Mouse (Mus musculus) mature B cell (primary cell): Measurements from ENCODE around the gene Sh3pxd2a.

Experiments
- in situ Hi-C: fragments of 300-500 bp; cut with MboI; formaldehyde crosslinking; loops from 2 replicates; pipeline ENCODE4 v1.14.3; 2019

Sh3pxd2a gene

DNA sequence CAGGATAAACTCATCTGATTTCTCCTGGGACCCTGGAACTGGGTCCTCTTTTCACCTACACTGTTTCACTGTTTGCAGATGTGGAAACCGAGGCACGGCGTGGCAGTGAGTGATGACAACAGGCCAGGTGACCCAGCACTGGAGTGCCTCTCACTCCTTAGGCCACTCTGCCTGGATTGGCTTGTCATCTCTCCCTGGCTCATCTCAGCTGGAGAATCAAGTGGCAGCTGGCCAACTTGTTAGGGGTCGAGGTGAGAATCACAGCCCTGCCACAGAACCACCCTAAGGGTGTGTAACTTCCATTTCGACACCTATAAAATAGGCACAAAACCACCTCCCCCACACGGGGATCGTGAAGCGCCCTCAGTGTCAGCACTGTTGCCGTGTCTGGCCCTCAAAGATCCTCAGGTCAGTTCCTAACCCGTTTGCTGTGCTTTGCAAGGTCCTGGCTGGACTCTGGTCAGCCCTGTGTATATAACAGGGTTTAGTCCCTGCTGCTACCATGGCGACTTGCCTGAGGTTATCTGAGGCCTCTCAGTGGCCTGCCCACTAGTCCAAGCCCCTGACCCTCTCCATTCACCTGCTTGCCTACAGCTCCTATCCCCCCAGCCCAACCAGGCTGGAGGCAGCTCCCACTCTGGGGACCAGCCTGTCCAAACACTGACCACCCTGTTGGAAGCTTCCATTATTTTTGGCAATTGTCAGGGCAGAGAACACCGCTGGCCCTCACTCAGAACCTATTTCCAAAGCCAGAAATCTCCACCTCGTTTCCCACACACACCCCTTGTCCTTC is 6.3 kb downstream of the Sh3pxd2a start:
- in situ Hi-C loops, result no loop called here

DNA sequence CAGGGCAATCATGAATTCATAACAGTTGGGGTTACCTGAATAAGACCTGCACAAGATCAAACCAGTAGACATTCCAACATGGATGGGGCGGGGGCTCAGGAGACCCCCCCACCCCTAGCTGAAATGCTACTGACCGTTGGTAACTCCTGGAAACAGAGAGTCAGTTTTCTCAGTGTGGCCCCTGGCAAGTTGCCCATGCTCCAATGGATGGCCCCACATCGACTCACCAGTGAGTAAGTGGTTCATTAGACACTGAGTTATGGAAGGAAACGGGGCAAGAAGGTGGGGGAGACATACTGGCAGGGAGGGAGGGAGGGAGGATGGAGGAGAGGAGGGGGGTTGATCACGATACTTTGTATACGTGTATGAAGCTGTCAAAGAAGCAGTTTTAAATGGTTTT is 8.2 kb downstream of the Sh3pxd2a start:
- in situ Hi-C loops, result no loop called here

DNA sequence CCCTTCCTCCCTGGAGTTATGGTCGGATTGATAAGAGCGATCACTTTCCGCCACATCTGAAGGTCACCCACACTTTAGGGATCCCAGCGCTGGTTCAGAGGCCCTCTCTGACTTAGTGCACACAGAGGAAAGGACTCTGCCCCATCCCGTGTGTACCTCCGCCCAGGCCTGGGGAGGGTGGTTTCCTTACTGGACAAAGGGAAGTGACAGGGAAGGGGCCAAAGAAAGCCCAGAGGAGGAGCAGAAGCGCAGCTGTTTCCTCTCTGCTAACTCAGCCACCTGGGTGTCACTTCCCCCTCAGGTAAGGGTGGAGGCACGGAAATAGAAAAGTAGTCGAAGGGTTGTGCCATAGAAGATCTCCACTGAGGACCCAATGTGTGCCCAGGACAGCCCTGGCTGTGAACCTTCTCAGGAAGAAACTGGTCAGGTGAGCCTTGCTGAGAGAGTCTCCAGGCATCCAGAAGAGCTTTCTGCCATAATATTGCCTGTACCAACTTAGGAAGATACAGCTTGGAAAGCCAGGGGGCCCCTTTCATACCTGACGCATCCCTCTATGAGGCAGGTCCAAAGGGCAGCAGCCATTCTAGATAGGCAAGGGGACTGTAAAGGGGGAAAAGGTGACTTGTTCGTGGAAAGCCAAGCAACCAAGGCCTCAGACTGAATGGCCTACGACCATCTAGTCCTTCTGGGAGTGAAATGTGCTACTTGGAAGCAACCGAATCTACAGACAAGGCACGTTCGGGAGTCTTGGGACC is 9.0 kb downstream of the Sh3pxd2a start:
- in situ Hi-C loops, result no loop called here

DNA sequence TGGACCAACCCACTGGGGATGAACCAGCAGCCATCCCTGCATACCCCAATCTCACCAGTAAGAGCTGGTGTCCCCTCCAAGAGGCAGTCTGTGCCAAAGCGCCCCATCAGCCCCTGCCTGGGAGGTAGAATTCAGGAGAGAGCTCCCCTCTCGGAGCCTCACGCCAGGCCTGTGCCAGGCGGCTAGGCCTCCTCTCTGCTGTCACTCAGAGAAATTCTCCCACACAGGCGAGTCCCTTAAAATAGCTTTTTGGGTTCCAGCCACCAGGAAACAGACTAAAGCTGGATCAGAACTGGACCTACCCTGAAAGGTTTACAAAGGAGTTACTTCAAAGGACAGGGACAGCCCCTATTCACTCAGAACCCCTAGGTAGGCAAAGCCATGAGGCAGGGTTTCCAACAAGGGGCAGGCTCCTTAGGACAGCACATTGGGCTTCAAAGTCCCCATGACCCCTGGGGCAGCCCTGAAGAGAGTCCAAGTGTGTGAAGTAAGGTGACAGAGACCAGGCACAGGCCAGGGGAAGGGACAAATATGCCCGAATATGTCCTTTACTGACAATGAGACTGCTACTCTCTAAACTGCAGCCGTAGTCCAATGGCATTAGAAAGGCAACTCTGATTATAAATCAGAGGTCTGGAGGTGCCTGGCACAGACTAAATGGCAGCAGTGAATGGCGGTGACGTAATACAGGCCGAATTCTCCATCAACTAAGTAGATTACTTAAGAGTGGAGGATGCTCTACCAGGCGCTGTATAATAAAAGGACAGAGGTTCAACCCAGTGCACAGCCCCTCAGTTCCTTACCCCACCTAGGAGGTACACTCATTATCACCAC is 9.8 kb downstream of the Sh3pxd2a start:
- in situ Hi-C loops, result no loop called here

DNA sequence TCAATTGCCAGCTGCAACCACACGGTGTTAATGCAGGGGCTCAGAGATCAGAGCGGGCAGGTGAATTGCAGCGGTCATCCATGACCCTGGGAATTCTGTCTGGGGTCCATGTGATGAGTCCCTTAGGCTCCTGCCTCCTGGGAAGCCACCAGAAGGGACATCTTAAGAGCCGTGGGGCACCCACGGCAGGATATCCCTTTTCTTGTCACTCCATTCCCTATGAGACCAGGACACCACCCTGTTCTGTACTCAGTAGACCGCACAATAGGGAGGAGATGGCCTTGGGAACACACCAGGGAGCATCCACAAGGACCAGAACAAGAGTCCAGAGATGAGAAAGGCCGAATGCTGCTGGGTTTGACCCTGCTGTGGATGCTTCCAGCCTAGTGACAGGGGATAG is 10.8 kb downstream of the Sh3pxd2a start:
- in situ Hi-C loops, result no loop called here

DNA sequence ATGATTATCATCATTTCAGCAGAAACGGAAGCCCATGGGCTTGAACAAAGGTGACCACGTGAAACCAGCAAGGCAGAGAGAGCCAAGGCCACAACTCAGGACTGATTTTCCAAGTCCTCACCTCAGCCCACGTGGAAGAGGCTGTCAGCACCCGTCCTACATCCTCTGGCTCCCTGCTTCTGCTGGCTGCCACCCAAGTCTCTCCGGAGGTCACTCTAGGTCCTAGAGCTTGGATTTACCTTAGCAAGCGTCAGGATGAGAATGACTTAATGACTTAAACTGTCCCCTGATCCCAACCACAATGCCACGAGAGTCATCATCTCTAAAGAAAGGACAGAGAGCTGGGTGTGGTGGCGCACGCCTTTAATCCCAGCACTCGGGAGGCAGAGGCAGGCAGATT is 11.5 kb downstream of the Sh3pxd2a start:
- in situ Hi-C loops, result no loop called here

DNA sequence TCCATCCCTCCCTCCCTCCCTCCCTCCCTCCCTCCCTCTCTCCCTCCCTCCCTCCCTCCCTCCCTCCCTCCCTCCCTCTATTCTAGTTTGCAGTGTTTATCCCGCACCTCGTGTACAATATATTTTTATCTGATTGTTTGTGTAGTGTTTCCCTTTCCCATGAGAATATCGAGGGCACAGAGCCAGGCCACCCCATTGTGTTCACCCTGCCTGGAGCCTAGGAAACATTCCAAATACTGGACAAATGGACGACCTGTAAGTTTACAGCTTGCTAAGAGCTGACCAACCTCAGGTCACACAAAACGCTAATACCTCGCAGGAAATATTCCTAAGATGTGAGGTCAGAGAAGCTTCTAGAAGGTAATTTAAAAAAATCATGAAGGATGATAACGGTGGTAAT is 12.0 kb downstream of the Sh3pxd2a start:
- in situ Hi-C loops, result no loop called here

DNA sequence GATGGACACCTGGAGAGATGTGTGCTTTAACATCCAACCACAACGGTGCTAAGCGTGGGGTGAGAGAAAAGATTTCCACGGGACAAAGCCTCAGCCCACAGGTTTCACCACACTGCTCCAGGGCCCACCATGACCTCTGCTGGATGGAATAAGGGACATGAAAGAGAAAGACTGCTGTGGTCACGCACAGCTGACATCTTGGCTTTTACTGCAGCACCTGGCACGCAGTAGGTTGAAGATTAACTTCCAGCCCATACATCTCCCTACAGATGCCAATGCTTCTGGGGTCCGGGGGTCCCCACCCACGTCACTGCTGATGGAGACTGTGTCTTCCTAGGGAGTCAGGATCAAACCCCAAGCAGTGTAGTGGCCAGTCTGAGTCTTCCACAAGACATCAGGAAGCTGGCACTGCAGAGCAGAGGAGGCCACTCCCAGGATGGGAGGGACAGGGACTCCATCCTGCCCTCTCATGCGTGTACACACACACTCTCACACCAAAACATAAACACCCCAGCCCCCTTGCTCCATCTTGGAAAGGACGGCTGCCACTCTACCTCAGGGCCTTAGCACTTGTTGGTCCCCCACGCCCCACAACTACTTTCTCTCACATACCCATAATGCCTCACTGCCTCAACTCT is 12.6 kb downstream of the Sh3pxd2a start:
- in situ Hi-C loops, result no loop called here

DNA sequence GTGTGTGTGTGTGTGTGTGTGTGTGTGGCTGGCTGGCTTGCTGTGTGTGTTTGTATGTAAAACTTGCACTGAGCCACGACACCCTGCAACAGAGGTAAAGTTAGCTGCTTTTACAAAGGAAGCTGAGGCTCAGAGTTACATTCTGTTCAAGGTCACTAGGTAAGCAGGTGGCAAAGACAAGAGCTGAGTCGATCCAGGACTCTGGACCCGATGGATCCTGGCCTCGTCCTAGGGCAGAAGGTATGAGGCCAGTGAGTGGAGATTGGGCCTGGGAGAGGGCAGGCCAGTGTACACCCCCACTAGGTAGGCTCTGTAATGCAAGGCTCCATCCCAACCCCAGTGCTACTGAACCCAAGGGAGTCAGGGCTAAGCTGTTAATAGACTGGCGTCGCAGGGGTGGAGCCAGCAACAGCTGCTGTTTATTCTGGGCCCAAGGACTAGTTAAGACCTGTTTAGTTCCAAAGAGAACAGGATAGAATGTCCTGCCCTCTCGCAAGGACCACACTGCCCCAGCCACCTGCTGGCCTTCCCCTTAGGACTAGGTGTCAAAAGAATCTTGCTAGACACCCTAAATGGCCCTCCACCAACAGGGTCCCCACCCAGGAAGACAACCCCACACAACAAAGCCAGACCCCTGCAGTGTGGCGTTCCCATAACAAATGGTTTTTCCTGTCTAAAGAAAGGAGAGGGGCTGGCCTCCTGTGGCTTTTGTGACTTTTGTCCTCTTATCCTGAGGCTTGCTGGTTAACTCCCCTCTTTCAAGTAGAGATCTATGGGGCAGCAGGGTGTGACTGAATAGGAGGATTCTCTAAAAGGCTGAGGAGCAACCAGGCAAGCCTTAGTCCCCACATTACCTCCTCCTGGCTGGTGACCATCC is 13.7 kb downstream of the Sh3pxd2a start:
- in situ Hi-C loops, result no loop called here

DNA sequence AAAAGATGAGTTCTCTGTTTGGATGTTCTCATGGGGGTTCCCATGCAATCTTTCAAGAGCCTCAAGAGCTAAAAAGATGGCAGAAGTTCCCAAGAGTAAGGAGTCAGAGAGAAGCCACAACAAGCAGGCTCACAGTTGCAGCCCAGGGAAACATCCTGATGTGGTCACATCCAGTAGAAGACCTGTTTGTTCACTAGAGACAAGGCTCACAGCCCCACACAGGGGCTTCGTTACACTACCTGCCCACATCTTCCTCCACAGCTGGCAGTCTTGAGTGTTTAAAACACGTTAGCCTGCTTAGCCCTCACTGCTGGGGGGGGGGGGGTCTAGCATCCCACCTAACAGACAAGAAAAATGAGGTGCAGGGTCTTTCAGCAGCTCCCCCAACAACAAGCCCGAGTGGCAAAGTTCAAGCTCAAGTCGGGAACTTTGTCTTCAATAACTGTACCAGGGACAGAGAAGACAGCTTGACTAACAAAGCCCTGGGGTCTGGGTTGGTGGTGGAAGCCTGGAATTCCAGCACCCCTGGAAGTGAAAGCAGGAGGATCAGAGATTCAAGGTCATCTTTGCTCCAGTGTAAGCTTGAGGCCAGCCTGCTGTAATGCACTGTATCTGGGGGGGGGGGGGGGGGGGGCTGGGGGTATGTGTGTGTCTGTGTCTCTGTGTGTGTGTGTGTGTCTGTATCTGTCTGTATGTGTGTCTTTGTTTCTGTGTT is 14.5 kb downstream of the Sh3pxd2a start:
- in situ Hi-C loops, result no loop called here

DNA sequence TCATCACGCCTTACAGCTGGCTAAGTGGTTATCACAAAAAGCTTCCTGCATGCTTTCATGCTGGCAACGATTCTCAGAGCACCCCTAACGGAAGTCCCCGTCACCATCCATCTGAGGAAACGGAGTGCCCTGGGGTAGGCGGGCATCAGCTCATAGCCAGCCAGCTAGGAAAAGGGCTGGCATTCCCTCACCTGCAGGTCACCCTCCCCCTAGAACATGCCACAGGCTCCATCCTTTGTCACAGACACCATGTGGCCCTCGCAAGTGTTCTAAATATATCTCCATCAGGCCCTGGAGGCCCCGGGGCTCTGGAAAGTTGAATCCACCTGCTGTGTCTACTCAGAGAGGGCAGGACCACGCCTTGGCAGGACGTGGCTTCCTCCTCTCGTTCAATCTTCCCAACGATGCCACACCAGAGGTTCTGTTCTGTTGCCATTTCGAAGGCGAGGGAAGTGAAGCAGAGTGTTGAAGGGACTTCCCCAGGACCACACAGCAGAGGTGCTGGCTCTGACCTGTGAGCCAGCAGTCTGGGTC is 15.5 kb downstream of the Sh3pxd2a start:
- in situ Hi-C loops, result no loop called here

DNA sequence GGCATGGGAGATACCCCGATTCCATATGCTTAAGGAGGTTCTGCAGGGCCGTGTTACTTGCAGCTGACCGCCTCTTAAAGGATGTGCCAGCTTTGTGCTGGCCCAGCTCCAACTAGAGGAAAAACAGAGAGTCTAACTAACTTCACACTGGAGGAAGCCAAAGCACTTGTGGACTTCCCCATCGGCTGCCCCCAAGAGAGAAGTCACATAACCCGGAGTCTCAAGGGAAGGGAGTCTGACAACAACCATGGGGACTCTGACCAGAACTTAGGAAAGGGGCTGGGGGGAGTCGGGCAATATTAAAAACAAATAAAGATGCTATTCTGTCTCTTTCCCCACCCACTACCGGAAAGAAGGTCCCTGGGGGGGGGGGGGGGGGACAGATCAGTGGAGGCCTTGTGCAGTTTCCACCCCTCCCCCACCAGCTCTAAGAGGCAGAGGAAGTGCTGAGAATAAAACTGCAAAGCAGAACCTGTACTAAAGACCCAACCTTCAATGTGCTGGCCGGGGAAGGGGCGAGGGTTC is 17.3 kb downstream of the Sh3pxd2a start:
- in situ Hi-C loops, result no loop called here

DNA sequence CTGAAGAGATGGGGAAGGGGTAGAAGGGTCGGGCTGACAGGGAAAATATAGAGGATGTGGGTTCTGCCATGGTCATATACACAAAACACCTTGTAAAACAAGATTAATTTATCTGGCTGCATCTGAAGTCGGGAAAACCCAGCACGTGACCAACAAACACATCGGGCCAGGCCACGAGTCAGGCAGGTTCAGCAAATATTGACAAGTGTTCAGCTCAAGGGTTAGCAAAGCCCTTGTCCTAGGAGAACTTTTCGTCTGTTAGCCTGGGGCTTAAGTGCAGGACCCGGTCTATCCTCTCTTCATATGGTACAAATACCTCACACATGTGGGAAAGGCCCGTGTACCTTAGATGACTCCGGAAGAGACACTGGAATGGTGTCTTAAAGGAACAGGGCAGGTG is 18.1 kb downstream of the Sh3pxd2a start:
- in situ Hi-C loops, result no loop called here

DNA sequence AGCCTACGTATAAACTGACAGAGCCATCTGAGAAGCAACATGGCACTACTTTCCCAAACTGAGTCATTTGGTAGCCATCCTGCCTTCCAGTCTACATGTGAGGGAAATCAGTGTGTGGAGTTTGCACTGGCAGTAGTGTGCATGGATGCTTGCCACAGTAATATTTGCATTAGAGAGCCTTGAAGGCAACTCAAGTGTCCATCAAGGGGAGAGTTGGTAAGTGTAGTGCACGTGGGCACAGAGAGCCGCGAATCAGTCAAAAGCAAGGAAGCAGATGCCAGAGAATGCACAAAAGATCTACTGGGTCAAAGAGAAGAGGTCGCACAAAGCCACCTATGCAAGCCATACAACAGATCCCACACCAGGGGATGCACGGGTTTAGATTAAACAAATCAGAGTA is 18.5 kb downstream of the Sh3pxd2a start:
- in situ Hi-C loops, result no loop called here

DNA sequence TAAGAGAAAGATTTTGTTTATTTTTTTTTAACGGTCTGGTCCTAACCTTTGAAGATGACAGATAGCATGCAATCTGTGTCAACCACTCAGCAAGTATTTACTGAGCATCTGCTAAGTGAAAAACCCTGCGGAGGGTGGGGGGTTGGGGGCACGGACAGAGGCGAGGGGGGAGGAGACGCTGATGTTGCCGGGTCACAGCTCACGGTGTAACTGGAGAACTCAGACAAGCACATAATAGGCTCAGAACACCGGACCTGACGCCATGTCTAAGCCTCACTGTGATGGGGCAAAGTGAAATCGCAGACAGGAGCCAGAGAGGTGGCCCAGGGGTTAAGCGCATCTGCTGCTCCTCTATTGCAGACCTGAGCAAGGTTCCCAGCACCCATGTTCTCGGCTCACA is 19.7 kb downstream of the Sh3pxd2a start:
- in situ Hi-C loops, result no loop called here

DNA sequence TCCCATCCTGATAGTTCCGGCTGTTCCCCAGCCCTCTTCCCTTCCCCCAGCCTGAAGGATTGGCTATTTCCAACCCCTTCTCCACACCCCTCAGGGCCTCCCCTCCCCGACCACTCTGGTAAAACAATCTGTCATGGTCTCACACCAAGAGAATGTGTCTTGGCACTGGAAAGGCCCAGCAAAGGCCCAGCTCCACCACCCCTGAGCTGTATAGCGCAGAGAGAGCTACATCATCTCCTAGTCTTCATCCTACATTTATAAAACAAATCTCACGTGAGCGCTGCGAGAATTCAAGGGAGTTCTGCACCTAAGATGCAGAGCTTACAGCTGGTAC is 21.9 kb downstream of the Sh3pxd2a start:
- in situ Hi-C loops, result no loop called here

DNA sequence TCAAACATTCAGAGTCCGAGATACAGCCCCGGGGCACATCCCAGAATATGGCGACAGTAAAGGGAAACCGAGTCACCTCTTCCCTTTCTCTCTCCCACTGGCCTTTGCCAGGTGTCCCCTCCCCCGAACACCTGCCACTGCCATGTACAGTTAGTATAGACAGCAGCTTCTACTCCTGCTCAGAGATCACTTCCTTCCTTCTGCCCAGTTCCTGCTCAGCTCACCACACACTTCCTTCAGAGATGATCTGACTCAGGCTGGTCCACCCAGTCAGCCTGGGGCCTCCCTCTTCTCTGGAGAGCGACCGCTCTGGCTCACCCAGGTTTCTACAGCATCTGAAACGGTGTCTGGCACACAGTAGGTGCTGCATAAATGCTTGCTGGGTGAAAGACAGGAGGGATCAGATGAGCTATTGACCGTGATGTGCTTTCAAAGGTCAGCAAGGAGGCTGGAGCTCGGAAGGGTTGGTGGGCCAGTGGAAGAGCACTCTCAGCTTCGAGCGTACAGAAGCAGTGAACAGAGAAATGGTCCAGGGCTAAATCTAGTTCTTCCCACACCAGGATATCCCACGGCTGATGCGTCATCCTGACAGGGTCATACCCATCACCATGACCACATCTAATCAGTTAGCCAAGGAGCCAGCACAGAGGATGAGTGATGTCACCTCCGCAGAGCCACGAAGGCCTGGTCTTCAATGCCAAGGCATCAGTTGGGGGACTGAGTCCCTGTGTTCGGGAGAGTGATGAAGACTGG is 22.5 kb downstream of the Sh3pxd2a start:
- in situ Hi-C loops, result no loop called here

DNA sequence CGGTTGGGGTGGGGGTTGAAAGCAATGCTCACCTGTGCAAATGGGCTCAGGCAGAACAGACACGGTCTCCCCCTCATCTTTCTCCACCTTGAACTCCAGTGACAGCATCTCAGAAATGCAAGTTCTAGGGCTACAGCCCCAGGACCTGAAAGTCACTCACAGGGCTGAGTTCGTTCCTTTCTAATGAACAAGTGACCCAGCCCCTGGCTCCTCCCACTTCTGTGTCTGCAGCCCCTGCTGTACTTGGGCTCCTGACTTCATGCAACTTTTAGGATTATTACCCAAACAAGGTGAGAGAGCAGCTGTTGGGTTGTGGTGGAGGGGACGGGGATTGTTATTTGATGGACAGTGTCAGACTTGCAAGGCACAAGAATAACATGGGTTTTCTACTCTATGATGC is 23.2 kb downstream of the Sh3pxd2a start:
- in situ Hi-C loops, result no loop called here

DNA sequence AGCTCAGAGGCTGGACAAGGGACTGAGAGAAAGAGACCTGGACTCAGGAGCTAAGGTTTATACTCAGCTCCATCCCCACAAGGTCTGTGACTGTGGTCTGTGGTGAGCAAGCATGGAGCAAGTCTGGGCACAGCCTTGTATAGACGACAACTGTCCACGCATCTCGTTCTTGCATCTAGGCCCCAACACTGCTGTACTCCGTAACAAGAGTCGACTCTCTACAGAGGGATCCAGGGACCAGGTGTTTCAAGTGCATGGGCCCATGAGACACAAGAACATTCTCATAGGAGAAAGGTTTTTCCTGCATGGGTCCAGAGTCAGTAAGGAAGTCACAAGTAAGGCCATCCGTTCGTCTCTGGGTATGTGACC is 23.8 kb downstream of the Sh3pxd2a start:
- in situ Hi-C loops, result no loop called here
